Mouse (Mus musculus) spleen, adult 2 months (tissue): ENCODE data around the gene Dhrs3. TPM values are rescaled to one million over a fixed set of nuclear protein-coding genes. Genes with fewer than 3 reads are reported as not detected.

Source experiments
- DNase-seq, 2 experiments: peaks; one replicate each; pipeline versions ENCODE4 v3.0.0 to v3.0.0-alpha.2; 2012 to 2021; ENCODE audit warnings: low spot score in 2 of 2, low read depth in 1 of 2
- H3K27ac ChIP-seq: fragments of 200-500 bp; 2 replicates; pipeline ENCODE4 v1.5.1; 2012; ENCODE audit warnings: low read length, inconsistent platforms; ENCODE audit not compliant: insufficient read depth
- H3K27me3 ChIP-seq: fragments of 200-500 bp; 2 replicates; pipeline ENCODE4 v1.6.1; 2012; ENCODE audit warnings: mild to moderate bottlenecking, moderate library complexity, low read length, inconsistent platforms; ENCODE audit not compliant: control insufficient read depth, insufficient read depth
- H3K36me3 ChIP-seq: fragments of 200-500 bp; 2 replicates; pipeline ENCODE4 v1.6.1; 2012; ENCODE audit warnings: mild to moderate bottlenecking, low read length, inconsistent platforms; ENCODE audit not compliant: control insufficient read depth, insufficient read depth
- H3K4me1 ChIP-seq: fragments of 200-500 bp; 2 replicates; pipeline ENCODE4 v1.6.1; 2011; ENCODE audit warnings: inconsistent platforms; ENCODE audit not compliant: control insufficient read depth, insufficient read depth, insufficient read length
- H3K4me3 ChIP-seq: fragments of 200-500 bp; 2 replicates; pipeline ENCODE4 v1.5.1; 2011; ENCODE audit warnings: mild to moderate bottlenecking, inconsistent platforms; ENCODE audit not compliant: insufficient read depth, insufficient read length; ENCODE audit errors: extremely low read depth
- CTCF ChIP-seq: fragments of 200-500 bp; IDR thresholded peaks from 2 replicates; pipeline ENCODE4 v1.5.1; 2011; ENCODE audit warnings: mild to moderate bottlenecking, inconsistent platforms; ENCODE audit not compliant: insufficient read depth, insufficient read length, insufficient replicate concordance; ENCODE audit errors: extremely low read depth
- POLR2A ChIP-seq: fragments of 200-500 bp; IDR thresholded peaks from 2 replicates; pipeline ENCODE4 v1.6.1; 2011; ENCODE audit warnings: low read depth, low read length, inconsistent platforms
- WGBS: fragments of 180-500 bp; shearing (Covaris S2); methylation state at CpG from one replicate; pipeline ENCODE4 v1.1.7; 2018; 5-methylcytosine and 5-hydroxymethylcytosine counted together
- polyA plus RNA-seq: library from polyadenylated mRNA; depleted of rRNA; stranded (reverse); fragments of >200 nt; gene quantifications from 2 replicates; pipeline ENCODE4 v1.2.3, GENCODE M21; 2012

Gene Dhrs3
- polyA plus RNA-seq, 1 experiment, result 33.9 TPM

- no peak overlapping the region for H3K4me3 ChIP-seq
- DNase-seq, result no peak
Measured at GRCm38 (mm10) chr4:144949441-144950326, 57.1 kb downstream of the Dhrs3 start.

GRCm38 (mm10) chr4:144950327-144950711 is 57.7 kb downstream of the Dhrs3 start:
- no peak for TF ChIP-seq CTCF
- no peak for TF ChIP-seq POLR2A
- 69% methylated on average over 3 of the region's 3 CpGs for WGBS
- no peak overlapping the region for H3K4me3 ChIP-seq
- peaks cover 3% of the 10 kb centered on the region; the same call in 1 of the 2 replicates for H3K4me1 ChIP-seq
- DNase-seq, result no peak
- H3K27me3 ChIP-seq, result no peaks in the 10 kb centered on the region
- H3K36me3 ChIP-seq, result no peaks in the 10 kb centered on the region
- H3K27ac ChIP-seq, result no peak overlapping the region

More at GRCm38 (mm10) chr4:144949441-144950326, 57.1 kb downstream of the Dhrs3 start:
- Histone ChIP-seq H3K27ac (no peak overlapping the region; the same call in 1 of the 2 replicates), H3K27me3 (no peaks in the 10 kb centered on the region), H3K36me3 (no peaks in the 10 kb centered on the region), H3K4me1 (peaks cover 3% of the 10 kb centered on the region; the same call in 1 of the 2 replicates)
- WGBS, result 47% methylated on average over 9 of the region's 9 CpGs
- TF ChIP-seq CTCF (no peak), POLR2A (no peak)

- WGBS, result 62% methylated on average over 3 of the region's 3 CpGs
- TF ChIP-seq POLR2A, result no peak
- no peak for TF ChIP-seq CTCF
- Histone ChIP-seq H3K27ac (no peak overlapping the region), H3K4me1 (peaks cover 3% of the 10 kb centered on the region; the same call in 1 of the 2 replicates), H3K36me3 (no peaks in the 10 kb centered on the region), H3K27me3 (no peaks in the 10 kb centered on the region), H3K4me3 (no peak overlapping the region)
- DNase-seq, result no peak
Measured at GRCm38 (mm10) chr4:144950883-144951282, 58.3 kb downstream of the Dhrs3 start.

GRCm38 (mm10) chr4:144951859-144952258 is 59.2 kb downstream of the Dhrs3 start:
- no peak overlapping the region for H3K27ac ChIP-seq
- no peaks in the 10 kb centered on the region for H3K27me3 ChIP-seq
- TF ChIP-seq POLR2A, result no peak
- TF ChIP-seq CTCF, result no peak
- no peak overlapping the region for H3K4me3 ChIP-seq
- whole genome bisulfite sequencing, result 88% methylated on average over 7 of the region's 7 CpGs
- no peaks in the 10 kb centered on the region for H3K36me3 ChIP-seq
- DNase-seq, result no peak
- peaks cover 3% of the 10 kb centered on the region; the same call in 1 of the 2 replicates for H3K4me1 ChIP-seq

GRCm38 (mm10) chr4:144953421-144953820 is 60.8 kb downstream of the Dhrs3 start:
- no peak overlapping the region for H3K27ac ChIP-seq
- 89% methylated on average over 1 of the region's 1 CpGs for WGBS

GRCm38 (mm10) chr4:144955863-144956262 is 63.2 kb downstream of the Dhrs3 start:
- Histone ChIP-seq H3K4me3 (no peak overlapping the region), H3K27ac (no peak overlapping the region), H3K4me1 (no peaks in the 10 kb centered on the region), H3K36me3 (no peaks in the 10 kb centered on the region), H3K27me3 (no peaks in the 10 kb centered on the region)
- no peak for TF ChIP-seq POLR2A
- 77% methylated on average over 1 of the region's 1 CpGs for WGBS
- DNase-seq, result no peak

More at GRCm38 (mm10) chr4:144953421-144953820, 60.8 kb downstream of the Dhrs3 start:
- DNase-seq, result no peak
- TF ChIP-seq POLR2A (no peak), CTCF (no peak)
- Histone ChIP-seq H3K4me3 (no peak overlapping the region), H3K36me3 (no peaks in the 10 kb centered on the region), H3K4me1 (no peaks in the 10 kb centered on the region), H3K27me3 (no peaks in the 10 kb centered on the region)

GRCm38 (mm10) chr4:144956293-144956692 is 63.7 kb downstream of the Dhrs3 start:
- Histone ChIP-seq H3K4me3 (no peak overlapping the region), H3K27me3 (no peaks in the 10 kb centered on the region), H3K36me3 (no peaks in the 10 kb centered on the region), H3K27ac (no peak overlapping the region), H3K4me1 (no peaks in the 10 kb centered on the region)
- TF ChIP-seq POLR2A (no peak), CTCF (no peak)
- 61% methylated on average over 1 of the region's 1 CpGs for WGBS
- DNase-seq, result no peak
